Mouse (Mus musculus): Measurements from ENCODE around the gene G3bp1. TPM values are rescaled to one million over a fixed set of nuclear protein-coding genes. Genes with fewer than 3 reads are reported as not detected.
A peak's percentile ranks its signal among the peaks of the same experiment; 100 is the strongest.

The G3bp1 gene
- polyA plus RNA-seq, 3 experiments from 2014 or later: 63.4 to 72.4 (median 65.1) TPM

- no peak for ATAC-seq
Measured at GRCm38 (mm10) chr11:55465177-55465576, 4.3 kb upstream of the G3bp1 start.

GRCm38 (mm10) chr11:55468012-55468411 is 1.5 kb upstream of the G3bp1 start:
- ATAC-seq: no peak

GRCm38 (mm10) chr11:55468611-55469047 is 856 bp upstream of the G3bp1 start:
- no peak for ATAC-seq

- peak; percentile 1 for ATAC-seq
Measured at GRCm38 (mm10) chr11:55469923-55470691, 622 bp downstream of the G3bp1 start.

- no peak for ATAC-seq
Measured at GRCm38 (mm10) chr11:55470761-55471160, 1.3 kb downstream of the G3bp1 start.

- ATAC-seq: no peak
Measured at GRCm38 (mm10) chr11:55471467-55471866, 2.0 kb downstream of the G3bp1 start.

- ATAC-seq: no peak
Measured at GRCm38 (mm10) chr11:55473219-55473618, 3.7 kb downstream of the G3bp1 start.

- ATAC-seq: no peak
Measured at GRCm38 (mm10) chr11:55485443-55485842, 16.0 kb downstream of the G3bp1 start.

GRCm38 (mm10) chr11:55496158-55496557 is 26.7 kb downstream of the G3bp1 start:
- no peak for ATAC-seq

- peak; percentile 69 for ATAC-seq
Measured at GRCm38 (mm10) chr11:55497885-55498284, 28.4 kb downstream of the G3bp1 start.

- no peak for ATAC-seq
Measured at GRCm38 (mm10) chr11:55501955-55502531, 32.6 kb downstream of the G3bp1 start.

GRCm38 (mm10) chr11:55502886-55503285 is 33.4 kb downstream of the G3bp1 start:
- ATAC-seq: no peak

GRCm38 (mm10) chr11:55505485-55505884 is 36.0 kb downstream of the G3bp1 start:
- no peak for ATAC-seq

- ATAC-seq: no peak
Measured at GRCm38 (mm10) chr11:55511374-55511773, 41.9 kb downstream of the G3bp1 start.

- no peak for ATAC-seq
Measured at GRCm38 (mm10) chr11:55517666-55518065, 48.2 kb downstream of the G3bp1 start.

- no peak for ATAC-seq
Measured at GRCm38 (mm10) chr11:55518806-55519674, 49.6 kb downstream of the G3bp1 start.

- ATAC-seq: no peak
Measured at GRCm38 (mm10) chr11:55530741-55531140, 61.3 kb downstream of the G3bp1 start.

GRCm38 (mm10) chr11:55533378-55533777 is 63.9 kb downstream of the G3bp1 start:
- ATAC-seq: no peak

- ATAC-seq: no peak
Measured at GRCm38 (mm10) chr11:55534766-55535165, 65.3 kb downstream of the G3bp1 start.

GRCm38 (mm10) chr11:55542128-55542527 is 72.6 kb downstream of the G3bp1 start:
- ATAC-seq: no peak

GRCm38 (mm10) chr11:55542671-55543070 is 73.2 kb downstream of the G3bp1 start:
- no peak for ATAC-seq

- no peak for ATAC-seq
Measured at GRCm38 (mm10) chr11:55545690-55546089, 76.2 kb downstream of the G3bp1 start.

All from inflammation-experienced regulatory T-cells, adult 6 months (primary cell).